Mouse (Mus musculus) frontal cortex, postnatal 36 days (tissue): ENCODE results near the gene Bloc1s5.

Experiments used
- DNase-seq, 2 experiments: peaks; one replicate each; pipeline ENCODE4 v3.0.0; 2022; ENCODE audit warnings: low spot score in 2 of 2

The Bloc1s5 gene

DNA sequence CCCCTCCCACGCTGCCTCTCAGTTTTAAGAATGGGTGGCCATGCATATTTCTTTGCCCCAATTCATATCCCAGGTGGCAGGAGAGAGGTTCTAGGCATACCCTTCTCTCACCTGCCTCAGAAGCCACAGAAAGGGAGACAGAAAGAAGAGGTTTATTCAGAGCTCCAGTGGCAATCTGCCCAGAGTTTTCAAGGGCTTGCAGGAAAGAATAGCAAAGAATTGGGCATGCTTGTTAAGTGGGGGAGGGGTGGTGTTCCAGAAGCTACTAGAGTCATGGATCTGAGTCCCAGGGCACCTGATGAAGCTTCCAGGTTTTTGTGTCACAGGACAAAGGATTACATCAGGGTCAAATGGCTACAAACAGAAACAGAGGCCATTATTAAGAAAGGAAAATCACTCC is 61.6 kb downstream of the Bloc1s5 start:
- no peak for DNase-seq

DNA sequence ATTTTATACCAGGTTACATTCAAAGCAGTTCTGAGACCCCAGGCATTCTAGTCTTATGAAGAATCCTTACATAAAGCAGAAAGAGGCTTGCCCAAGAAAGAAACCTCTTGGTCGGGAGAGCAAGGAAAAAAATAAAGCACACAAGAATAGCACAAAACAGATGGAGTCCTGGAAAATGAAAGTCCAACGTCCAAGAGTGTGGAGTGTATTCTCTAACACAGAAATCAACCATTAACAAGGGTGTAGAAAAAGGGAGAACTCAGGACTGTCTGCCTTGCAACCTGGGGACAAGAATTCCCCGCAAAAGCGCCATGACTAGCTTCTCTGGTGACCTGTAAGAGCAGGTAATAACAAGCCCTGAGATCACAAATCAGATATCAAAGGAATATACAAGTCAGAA is 69.7 kb downstream of the Bloc1s5 start:
- peak in 1 of 2 experiments; percentile 12 for DNase-seq

DNA sequence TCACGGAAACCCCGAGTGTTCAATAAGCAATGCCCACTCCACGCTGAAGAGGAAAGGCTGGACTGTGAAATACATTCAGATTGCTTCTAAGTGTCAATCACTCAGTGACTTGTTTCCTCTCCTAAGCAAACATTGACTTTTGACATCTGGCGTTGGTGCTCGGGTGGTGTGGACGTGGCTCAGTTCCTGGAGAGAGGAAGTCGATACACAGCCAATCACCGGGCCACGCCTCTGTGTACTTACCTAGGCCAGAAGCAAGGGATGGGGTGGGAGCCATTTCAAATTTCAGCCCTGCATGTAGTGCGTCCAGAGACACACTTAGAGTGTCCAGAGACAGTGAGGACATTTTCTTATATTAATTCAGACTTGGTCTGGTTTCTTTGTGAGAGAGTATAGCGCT is 80.3 kb downstream of the Bloc1s5 start:
- DNase-seq = no peak

DNA sequence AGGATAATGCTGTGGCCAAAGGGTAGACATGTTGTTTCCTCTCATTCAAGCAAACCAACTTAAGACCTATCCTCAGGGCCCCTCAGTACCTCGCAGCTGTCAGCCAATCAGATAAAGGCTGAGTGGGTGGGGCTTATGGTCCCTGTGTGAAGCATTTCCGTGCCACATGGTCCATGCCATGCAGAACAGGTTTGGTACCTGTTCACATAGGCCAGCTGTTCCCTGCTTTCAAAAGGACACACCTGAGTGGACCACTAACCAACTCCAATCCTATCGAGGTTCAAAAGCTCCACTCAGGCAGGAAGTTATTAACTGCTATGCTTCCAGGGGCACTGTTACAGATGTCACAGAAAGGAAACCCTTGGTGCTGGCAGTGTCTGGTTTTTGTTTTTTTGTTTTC is 80.7 kb downstream of the Bloc1s5 start:
- no peak for DNase-seq

DNA sequence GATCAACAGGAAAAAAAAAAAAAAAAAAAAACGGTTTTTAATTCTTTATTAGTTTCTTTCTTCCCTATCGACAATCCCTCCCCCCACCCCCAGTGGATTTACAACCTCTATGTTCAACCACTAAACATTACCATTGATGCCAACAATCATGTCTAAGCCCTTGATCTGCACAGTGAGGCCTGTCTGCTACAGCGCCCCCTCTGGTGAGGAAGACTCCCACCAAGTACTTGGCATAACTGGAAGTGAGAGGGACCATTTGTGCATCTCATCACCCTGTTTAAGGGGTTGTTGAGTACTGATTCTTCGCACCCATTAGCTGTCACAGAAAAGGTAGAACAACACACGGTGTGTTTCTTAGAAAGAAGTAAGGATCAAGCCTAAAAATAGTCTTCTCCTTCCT is 86.2 kb downstream of the Bloc1s5 start:
- no peak for DNase-seq

DNA sequence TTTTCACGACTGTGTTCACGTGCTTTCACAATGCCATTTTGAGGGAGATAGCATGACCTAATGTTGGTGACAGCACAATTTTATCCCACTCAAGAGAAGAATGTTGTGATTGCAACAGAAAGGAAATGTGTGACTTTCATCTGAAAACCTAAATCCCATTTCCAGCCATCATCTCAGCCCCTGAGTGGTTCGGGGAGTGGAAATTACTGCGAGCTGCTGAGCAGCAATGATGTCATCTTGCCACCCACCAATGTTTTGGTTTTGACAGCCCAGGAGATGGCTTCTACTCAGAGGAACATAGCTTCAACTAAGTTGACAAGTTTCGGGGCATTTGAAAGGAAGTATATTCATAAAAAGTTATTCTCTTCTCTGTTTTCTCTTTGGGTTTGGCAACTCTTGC is 87.2 kb downstream of the Bloc1s5 start:
- DNase-seq = no peak

DNA sequence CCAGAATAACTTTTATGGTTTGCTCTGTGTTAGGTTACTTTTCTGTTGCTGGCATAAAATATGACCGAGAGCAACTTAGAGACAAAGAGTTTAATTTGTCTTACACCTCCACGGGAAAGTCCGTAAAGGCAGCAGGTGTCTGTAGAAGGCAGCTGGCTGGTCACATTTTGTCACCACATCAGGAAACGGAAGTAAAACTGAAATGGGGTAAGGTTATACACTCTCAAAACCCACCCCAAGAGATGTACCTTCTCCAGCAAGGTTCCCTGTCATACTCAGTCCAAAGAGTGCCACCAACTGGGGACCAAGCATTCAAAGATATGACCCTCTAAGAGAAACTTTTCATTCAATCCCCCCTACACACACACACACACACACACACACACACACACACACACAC is 88.2 kb downstream of the Bloc1s5 start:
- no peak for DNase-seq

DNA sequence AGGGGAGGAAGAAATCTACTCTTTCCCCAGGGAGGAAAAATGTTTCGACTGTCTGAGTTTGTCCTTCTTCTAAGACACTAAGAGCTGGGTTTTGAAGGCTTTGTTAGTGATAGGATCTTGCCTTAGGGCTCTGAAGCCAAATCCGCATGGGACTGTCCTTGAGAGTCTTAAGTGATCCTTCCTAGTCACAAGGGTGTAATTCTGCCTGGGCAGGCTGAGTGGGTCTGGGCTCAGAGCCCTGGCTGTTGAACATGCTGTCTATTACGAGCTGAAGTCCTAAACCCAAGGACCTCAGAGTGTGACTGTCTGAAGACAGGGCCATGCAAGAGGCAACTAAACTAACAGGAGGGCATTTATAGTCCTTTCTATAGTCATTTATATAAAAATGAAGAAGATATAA is 89.4 kb downstream of the Bloc1s5 start:
- peak in 1 of 2 experiments; percentile 14 for DNase-seq

DNA sequence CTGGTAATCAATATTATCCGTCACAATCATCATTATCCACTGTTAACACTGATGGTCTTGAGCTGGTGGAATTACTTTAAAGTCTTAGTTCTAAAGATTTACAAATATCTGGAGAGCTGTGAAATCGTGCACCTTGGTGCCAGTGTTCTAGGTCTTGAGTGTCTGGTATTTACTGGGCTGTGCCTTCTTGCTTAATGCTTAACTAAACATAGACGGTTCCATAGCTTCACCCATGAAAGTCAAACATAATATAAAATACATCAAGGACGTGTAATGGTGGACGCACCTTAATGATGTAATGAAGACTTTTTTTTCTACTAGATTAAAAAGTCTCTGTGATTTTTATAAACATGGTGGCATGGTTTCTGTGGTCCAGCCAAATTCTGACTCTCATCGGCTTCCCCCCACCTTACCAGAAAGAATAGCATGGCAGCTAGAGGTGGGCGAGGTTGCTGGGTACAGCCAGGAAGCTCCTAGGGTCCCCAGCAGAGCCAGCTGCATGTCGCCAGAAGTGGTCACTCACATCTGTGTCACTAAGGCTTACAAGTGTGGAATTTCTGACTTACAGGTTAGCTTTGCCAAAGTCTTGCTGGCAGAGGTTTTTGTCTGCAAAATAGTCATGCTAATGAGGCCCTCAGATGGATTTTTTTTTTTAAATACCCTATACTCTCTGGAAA is 90.0 kb downstream of the Bloc1s5 start:
- no peak for DNase-seq

DNA sequence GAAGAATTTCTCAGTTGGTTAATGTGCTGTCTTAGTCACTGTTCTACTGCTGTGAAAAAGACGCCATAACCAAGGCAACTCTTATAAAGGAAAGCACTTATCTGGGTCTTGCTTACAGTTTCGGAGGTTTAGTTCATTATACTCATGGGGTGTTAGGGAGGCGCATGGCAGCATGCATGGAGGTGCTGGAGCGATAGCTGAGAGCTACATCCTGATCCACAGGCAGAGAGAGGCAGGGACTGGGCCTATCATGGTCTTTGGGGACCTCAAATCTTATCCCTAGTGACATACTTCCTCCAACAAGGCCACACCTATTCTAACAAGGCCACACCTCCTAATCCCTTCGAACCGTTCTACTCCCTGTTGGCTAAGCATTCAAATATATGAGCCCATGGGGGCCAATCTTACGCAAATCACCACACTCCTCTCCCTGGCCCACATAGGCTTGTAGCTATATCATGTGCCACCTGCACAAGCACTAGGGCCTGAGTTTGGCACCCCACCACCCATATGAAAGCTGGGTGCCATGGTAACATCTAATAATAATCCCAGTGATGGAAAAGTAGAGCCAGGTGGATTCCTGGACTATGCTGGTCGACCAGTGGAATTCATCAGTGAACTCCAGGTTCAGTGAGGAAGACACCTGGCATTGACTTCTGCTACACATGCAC is 91.3 kb downstream of the Bloc1s5 start:
- no peak for DNase-seq
